ENCODE assay signal across 8 mouse cellular contexts in genomic region chr1:154118374-154119004, GRCm38 (mm10).
DNase-seq lines count a peak whose midpoint lies in the region; ATAC-seq and TF ChIP-seq lines count a peak whose summit lies in the region.

No protein-coding gene starts in this region.

- H3ac ChIP-seq in myocyte (ENCODE audit: control insufficient read depth, insufficient read length): no peak overlapping the region

- TF ChIP-seq POLR2A in cortical plate, adult 2 months (IDR thresholded peaks at IDR 0.05; ENCODE audit: extremely low read depth, insufficient read depth, low read length): no peak
- no peak for TF ChIP-seq POLR2A in myocyte (IDR thresholded peaks at IDR 0.05; ENCODE audit: insufficient read length, low read depth)

- TF ChIP-seq CTCF in cortical plate, adult 2 months (IDR thresholded peaks at IDR 0.05; ENCODE audit: extremely low read depth, insufficient read depth, low read length): peak; percentile 86
- TF ChIP-seq CTCF in intestine, postnatal 0 days (IDR thresholded peaks at IDR 0.05; ENCODE audit: low read depth): peak; percentile 95

- no peaks in the 10 kb centered on the region for H3K27me3 ChIP-seq in intestine, postnatal 0 days (replicated peaks; ENCODE audit: control insufficient read depth, insufficient read depth, low read length)
- H3K27me3 ChIP-seq in limb, embryonic 15.5 days: no peaks in the 10 kb centered on the region
- H3K27me3 ChIP-seq in myocyte (ENCODE audit: control insufficient read depth, insufficient read depth, insufficient read length): no peaks in the 10 kb centered on the region
- no peaks in the 10 kb centered on the region for H3K27me3 ChIP-seq in stomach, embryonic 16.5 days (ENCODE audit: control insufficient read depth, insufficient read depth, low read length)

- H3K4me3 ChIP-seq in cortical plate, adult 2 months (ENCODE audit: insufficient read depth, low read length): no peak overlapping the region
- 0 out of 2 replicates have a peak overlapping the region, but pooled peaks have one; percentile 4 for H3K4me3 ChIP-seq in intestine, postnatal 0 days (ENCODE audit: low read depth, low read length)
- no peak overlapping the region for H3K4me3 ChIP-seq in limb, embryonic 15.5 days
- no peak overlapping the region for H3K4me3 ChIP-seq in myocyte
- H3K4me3 ChIP-seq in stomach, embryonic 16.5 days (replicated peaks; ENCODE audit: low read length): no peak overlapping the region

- no peaks in the 10 kb centered on the region for H3K36me3 ChIP-seq in intestine, postnatal 0 days (ENCODE audit: control insufficient read depth, insufficient read depth)
- H3K36me3 ChIP-seq in limb, embryonic 15.5 days: no peaks in the 10 kb centered on the region
- H3K36me3 ChIP-seq in myocyte (ENCODE audit: control insufficient read depth, insufficient read depth): no peaks in the 10 kb centered on the region
- no peaks in the 10 kb centered on the region for H3K36me3 ChIP-seq in stomach, embryonic 16.5 days (ENCODE audit: control insufficient read depth, insufficient read depth, low read length)

- H3K27ac ChIP-seq in cortical plate, adult 2 months (ENCODE audit: insufficient read depth, low read length): peak overlapping the region; percentile 52; the same call in 1 of the 2 replicates
- no peak overlapping the region for H3K27ac ChIP-seq in intestine, postnatal 0 days (ENCODE audit: low read depth, low read length)
- peak overlapping the region; percentile 48; the same call in 1 of the 2 replicates for H3K27ac ChIP-seq in limb, embryonic 15.5 days
- peak overlapping the region; percentile 80 for H3K27ac ChIP-seq in stomach, embryonic 16.5 days (ENCODE audit: low read length)

- peak; percentile 54 for DNase-seq in ovary, adult 18-20 months (ENCODE audit: low spot score)
- DNase-seq in ovary, postnatal 10 days (ENCODE audit: low spot score): no peak
- peak; percentile 24 to 64 for DNase-seq in gastrocnemius, postnatal 4 days (ENCODE audit: low spot score in 2 of 2)

- no peaks in the 10 kb centered on the region for H3K4me1 ChIP-seq in cortical plate, adult 2 months (ENCODE audit: control insufficient read depth, insufficient read depth, low read length)
- H3K4me1 ChIP-seq in intestine, postnatal 0 days (replicated peaks; ENCODE audit: control insufficient read depth, insufficient read depth, low read length): 0 out of 2 replicates have a peak, but pooled peaks cover 4% of the 10 kb centered on the region
- peaks cover 29% of the 10 kb centered on the region for H3K4me1 ChIP-seq in limb, embryonic 15.5 days
- H3K4me1 ChIP-seq in stomach, embryonic 16.5 days (ENCODE audit: control insufficient read depth, insufficient read depth, low read length): peaks cover 16% of the 10 kb centered on the region

- no peaks in the 10 kb centered on the region for H3K79me2 ChIP-seq in myocyte (ENCODE audit: control insufficient read depth, insufficient read depth)

- 40% methylated on average over 10 of the region's 10 CpGs for WGBS in intestine, postnatal 0 days
- WGBS in limb, embryonic 15.5 days: 40% methylated on average over 10 of the region's 10 CpGs
- 44% methylated on average over 10 of the region's 10 CpGs for WGBS in stomach, embryonic 16.5 days

- no peak overlapping the region for H3K9ac ChIP-seq in intestine, postnatal 0 days (ENCODE audit: low read depth, low read length)
- no peak overlapping the region for H3K9ac ChIP-seq in limb, embryonic 15.5 days
- no peak overlapping the region for H3K9ac ChIP-seq in stomach, embryonic 16.5 days (ENCODE audit: low read length)

- peak; percentile 59 for ATAC-seq in intestine, postnatal 0 days
- no peak for ATAC-seq in limb, embryonic 15.5 days (ENCODE audit: insufficient number of reproducible peaks, low FRiP score, low TSS enrichment, low read depth)
- ATAC-seq in stomach, embryonic 16.5 days (ENCODE audit: insufficient read depth, low FRiP score): no peak

- no peaks in the 10 kb centered on the region for H3K9me3 ChIP-seq in intestine, postnatal 0 days (ENCODE audit: control insufficient read depth)
- no peaks in the 10 kb centered on the region for H3K9me3 ChIP-seq in limb, embryonic 15.5 days
- no peaks in the 10 kb centered on the region for H3K9me3 ChIP-seq in stomach, embryonic 16.5 days (replicated peaks; ENCODE audit: control insufficient read depth, low read length)

- peak overlapping the region; percentile 63 for H3K4me2 ChIP-seq in intestine, postnatal 0 days (replicated peaks; ENCODE audit: low read depth)
- H3K4me2 ChIP-seq in limb, embryonic 15.5 days: no peak overlapping the region
- H3K4me2 ChIP-seq in myocyte (ENCODE audit: low read depth): no peak overlapping the region
- peak overlapping the region; percentile 30 for H3K4me2 ChIP-seq in stomach, embryonic 16.5 days (ENCODE audit: low read depth, low read length)

TF ChIP-seq in myocyte, 11 proteins besides CTCF, POLR2A, EP300 and RAD21:
- TF ChIP-seq TCF12 (IDR thresholded peaks at IDR 0.05; ENCODE audit: insufficient read depth, poor library complexity, severe bottlenecking): no peak
- TF ChIP-seq MYOD1 (IDR thresholded peaks at IDR 0.05; ENCODE audit: control insufficient read depth in 1 of 3, insufficient read length in 2 of 3, low read depth in 2 of 3): peak in 2 of 3 experiments; percentile 20 to 61

Comparison
In these comparisons a context has a peak if more than half of its experiments do, and no peak if none do; other contexts are left out.
1. H3K4me2 ChIP-seq: peak in intestine, postnatal 0 days (single experiment) and stomach, embryonic 16.5 days (single experiment); none in limb, embryonic 15.5 days (single experiment) and myocyte (single experiment).